Mouse (Mus musculus): ENCODE data around the gene Ssr2. TPM values are rescaled to one million over a fixed set of nuclear protein-coding genes. Genes with fewer than 3 reads are reported as not detected.
A peak's percentile ranks its signal among the peaks of the same experiment; 100 is the strongest.

Ssr2 gene
- total RNA-seq, 2 experiments from 2014 or later, result 86.8 to 91.6 TPM

DNA sequence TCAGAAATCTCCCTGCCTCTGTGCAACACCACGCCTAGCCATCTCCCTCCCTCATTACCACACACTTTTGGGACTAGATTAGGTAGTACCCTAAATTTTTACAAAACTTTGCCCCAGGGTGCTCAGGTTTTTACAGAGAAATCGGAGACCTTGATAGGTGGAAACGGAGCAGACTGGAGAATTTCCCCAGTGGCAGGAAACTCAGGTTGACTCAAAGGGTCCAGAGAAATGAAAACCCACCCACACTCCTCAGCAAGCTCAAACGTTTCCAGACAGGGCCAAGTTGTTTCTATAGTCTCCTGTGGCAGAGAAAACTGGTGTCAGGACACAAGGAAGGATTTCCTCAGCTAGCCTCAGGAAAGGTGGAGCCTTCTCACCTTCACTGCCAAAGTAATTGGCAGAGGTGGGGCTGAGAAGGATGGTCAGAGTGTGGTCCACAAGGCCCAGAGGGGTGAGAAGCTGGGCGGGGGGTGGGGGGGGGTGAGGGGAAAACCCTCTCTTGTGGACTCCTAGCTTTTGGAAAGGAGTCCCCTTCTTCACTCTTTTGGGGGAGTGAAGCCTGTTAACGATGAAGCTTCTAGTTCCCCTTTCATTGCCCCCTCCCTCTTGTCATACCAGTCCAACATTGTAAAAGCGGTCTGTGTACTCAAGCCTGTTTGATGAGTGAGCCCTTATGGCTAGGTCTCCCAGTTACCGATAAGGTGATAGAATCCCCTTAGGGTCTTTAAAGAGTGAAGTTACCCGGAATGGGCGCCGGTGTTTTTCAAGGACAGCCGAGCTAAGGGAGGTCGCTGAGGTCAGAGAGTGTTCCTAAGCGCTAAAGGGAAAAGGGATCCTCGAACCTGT lies 44.7 kb downstream of the Ssr2 start:
- peak overlapping the region; percentile 98 for H3K27ac ChIP-seq
- no peak for DNase-seq (ENCODE audit: low spot score in 2 of 2)
- H3K4me3 ChIP-seq, result peak overlapping the region; percentile 76
- TF ChIP-seq CTCF (conservative IDR thresholded peaks at IDR 0.05), result no peak

DNA sequence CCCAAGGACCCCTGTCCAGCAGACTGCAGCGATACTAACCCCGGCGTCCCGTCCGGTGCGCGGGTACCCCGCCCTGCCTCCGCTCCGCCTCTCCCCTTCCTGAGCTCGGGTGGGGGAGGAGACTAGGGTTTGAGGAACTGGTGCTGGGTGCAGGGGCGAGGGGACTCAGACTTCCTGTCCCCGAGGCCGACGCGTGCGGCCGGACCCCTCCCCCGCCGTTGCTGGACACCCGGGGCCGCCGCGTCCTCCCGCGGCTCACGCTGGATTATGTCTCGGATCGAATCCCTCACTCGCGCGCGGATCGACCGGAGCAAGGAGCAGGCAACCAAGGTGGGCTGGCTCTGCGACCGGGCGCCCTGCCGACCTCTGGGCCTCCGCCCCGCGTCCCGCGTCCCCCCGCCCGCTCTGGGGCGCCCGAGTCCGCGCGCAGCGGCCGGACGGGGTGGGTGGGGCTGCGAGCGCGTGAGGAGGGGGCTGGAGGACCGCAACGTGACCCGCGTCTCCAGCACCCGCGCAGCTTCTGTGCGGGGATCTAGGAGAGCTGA lies 45.4 kb downstream of the Ssr2 start:
- peak overlapping the region; percentile 76 for H3K4me3 ChIP-seq
- H3K27ac ChIP-seq, result peak overlapping the region; percentile 98
- DNase-seq (ENCODE audit: low spot score in 2 of 2), result no peak
- no peak for TF ChIP-seq CTCF (conservative IDR thresholded peaks at IDR 0.05)

- H3K4me3 ChIP-seq, result peak overlapping the region; percentile 76
- peak overlapping the region; percentile 98 for H3K27ac ChIP-seq
- DNase-seq (ENCODE audit: low spot score in 2 of 2), result no peak
- TF ChIP-seq CTCF (conservative IDR thresholded peaks at IDR 0.05), result no peak
Measured at GRCm38 (mm10) chr3:88621537-88622112, 45.9 kb downstream of the Ssr2 start.

GRCm38 (mm10) chr3:88622113-88622940 lies 46.7 kb downstream of the Ssr2 start:
- Histone ChIP-seq H3K27ac (peak overlapping the region; percentile 98), H3K4me3 (peak overlapping the region; percentile 76)
- DNase-seq (ENCODE audit: low spot score in 2 of 2), result no peak
- no peak for TF ChIP-seq CTCF (conservative IDR thresholded peaks at IDR 0.05)

DNA sequence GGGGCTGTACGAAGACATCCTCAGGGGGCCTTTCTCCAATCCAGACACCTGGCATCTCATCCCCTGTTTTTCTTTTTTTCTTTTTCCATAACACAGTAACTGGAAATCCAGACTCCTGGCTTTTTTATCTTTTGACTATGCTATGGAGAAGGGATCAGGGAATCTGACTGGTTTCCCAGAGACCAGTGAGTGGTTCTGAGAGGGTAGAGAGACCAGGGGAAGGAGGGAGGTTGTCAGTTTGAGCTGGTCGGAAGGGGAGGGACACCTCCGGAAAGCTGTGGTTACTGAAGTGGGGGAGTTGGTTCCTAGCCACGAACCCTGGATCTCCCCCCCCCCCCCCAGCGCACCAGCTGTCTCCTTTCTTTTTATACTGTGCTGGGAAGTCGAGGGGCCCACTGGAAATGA lies 47.3 kb downstream of the Ssr2 start:
- DNase-seq (ENCODE audit: low spot score in 2 of 2), result no peak

DNA sequence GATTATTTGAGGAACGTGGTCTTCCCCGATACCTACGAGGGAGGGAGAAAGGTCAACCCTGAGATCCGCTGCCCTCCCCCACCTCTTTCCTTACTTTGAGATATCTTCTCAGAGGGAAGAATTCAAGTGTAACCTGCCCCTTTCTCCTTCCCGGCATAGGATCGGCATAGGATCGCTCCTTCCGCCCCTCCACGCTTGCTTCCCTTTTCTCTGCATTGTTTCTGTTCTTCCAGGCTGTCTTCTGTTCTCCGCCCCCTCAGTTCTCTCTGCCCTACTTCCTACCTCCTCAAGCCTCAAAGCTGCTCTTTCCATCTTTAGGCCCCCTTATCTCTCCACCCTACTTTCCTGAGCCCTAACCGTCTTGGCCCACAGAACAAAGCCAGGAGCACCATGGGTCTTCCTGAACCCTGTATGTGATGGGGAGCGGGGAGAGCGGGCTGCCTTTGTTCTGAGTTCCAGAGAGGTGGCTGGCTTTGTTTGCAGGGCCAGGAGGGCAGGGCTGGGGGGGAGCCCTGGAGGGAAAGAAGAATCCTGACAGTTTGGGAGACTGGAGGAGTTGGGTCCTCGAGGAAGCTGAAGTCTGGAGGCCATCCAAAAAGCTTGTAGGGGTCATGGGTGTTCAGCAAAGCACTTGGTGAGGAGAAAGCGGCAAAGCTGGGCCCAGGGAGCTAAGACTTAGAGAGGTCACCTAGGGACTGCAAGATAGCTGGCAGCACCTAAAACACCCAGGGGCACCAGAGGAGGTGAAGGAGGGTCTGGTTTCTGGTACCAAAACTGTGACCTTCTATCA lies 47.9 kb downstream of the Ssr2 start:
- peak overlapping the region; percentile 98 for H3K27ac ChIP-seq
- no peak for TF ChIP-seq CTCF (conservative IDR thresholded peaks at IDR 0.05)
- H3K4me3 ChIP-seq, result peak overlapping the region; percentile 76
- DNase-seq (ENCODE audit: low spot score in 2 of 2), result no peak

More for the DNA sequence above, 47.3 kb downstream of the Ssr2 start:
- Histone ChIP-seq H3K27ac (peak overlapping the region; percentile 98), H3K4me3 (peak overlapping the region; percentile 76)
- TF ChIP-seq CTCF (conservative IDR thresholded peaks at IDR 0.05), result no peak

- H3K4me3 ChIP-seq, result peak overlapping the region; percentile 76
- DNase-seq (ENCODE audit: low spot score in 2 of 2), result no peak
- H3K27ac ChIP-seq, result peak overlapping the region; percentile 98
- TF ChIP-seq CTCF (conservative IDR thresholded peaks at IDR 0.05), result no peak
Measured at GRCm38 (mm10) chr3:88624324-88624723, 48.6 kb downstream of the Ssr2 start.

- peak overlapping the region; percentile 76 for H3K4me3 ChIP-seq
- peak overlapping the region; percentile 98 for H3K27ac ChIP-seq
- no peak for DNase-seq (ENCODE audit: low spot score in 2 of 2)
- no peak for TF ChIP-seq CTCF (conservative IDR thresholded peaks at IDR 0.05)
Measured at GRCm38 (mm10) chr3:88624951-88625350, 49.3 kb downstream of the Ssr2 start.

GRCm38 (mm10) chr3:88625531-88625930 lies 49.9 kb downstream of the Ssr2 start:
- Histone ChIP-seq H3K4me3 (peak overlapping the region; percentile 24; the same call in 1 of the 2 replicates), H3K27ac (peak overlapping the region; percentile 98)
- no peak for TF ChIP-seq CTCF (conservative IDR thresholded peaks at IDR 0.05)
- DNase-seq (ENCODE audit: low spot score in 2 of 2), result no peak

- Histone ChIP-seq H3K27ac (peak overlapping the region; percentile 98), H3K4me3 (peak overlapping the region; percentile 34; the same call in 1 of the 2 replicates)
- no peak for DNase-seq (ENCODE audit: low spot score in 2 of 2)
- no peak for TF ChIP-seq CTCF (conservative IDR thresholded peaks at IDR 0.05)
Measured at GRCm38 (mm10) chr3:88626316-88626715, 50.6 kb downstream of the Ssr2 start.

GRCm38 (mm10) chr3:88627114-88627513 lies 51.4 kb downstream of the Ssr2 start:
- peak overlapping the region; percentile 34; the same call in 1 of the 2 replicates for H3K4me3 ChIP-seq
- no peak for TF ChIP-seq CTCF (conservative IDR thresholded peaks at IDR 0.05)
- no peak for DNase-seq (ENCODE audit: low spot score in 2 of 2)
- H3K27ac ChIP-seq, result peak overlapping the region; percentile 98

DNA sequence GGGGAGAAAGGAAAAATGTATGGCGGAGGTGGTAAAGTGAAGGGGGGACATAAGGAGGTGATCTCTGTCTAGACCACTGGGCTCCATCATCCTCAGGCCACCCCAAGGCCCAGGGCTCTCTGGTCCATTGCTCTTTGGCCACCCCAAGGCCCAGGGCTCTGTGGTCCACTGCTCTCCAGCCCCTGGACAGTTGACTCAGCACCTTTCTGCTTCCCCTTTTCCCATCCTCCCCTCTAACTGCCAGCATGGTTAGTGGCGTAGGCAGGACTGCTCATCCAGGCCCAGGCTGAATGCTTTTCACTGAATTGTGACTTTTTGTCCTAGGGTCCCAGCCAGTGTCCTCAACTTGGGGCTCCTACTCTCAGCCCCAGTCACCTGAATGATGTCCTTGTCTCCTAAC lies 51.9 kb downstream of the Ssr2 start:
- no peak for DNase-seq (ENCODE audit: low spot score in 2 of 2)
- Histone ChIP-seq H3K4me3 (no peak overlapping the region; the same call in 1 of the 2 replicates), H3K27ac (peak overlapping the region; percentile 98)
- no peak for TF ChIP-seq CTCF (conservative IDR thresholded peaks at IDR 0.05)

Measured in layer of hippocampus, adult 2 months (tissue).